Mouse (Mus musculus) E14TG2a.4 (cell line): Measurements from ENCODE around the gene Atp10a.

Experiments
- H3K27me3 ChIP-seq: 2 replicates; pipeline ENCODE4 v1.6.1; 2014; ENCODE audit warnings: low read length, control low read depth; ENCODE audit not compliant: insufficient read depth
- H3K36me3 ChIP-seq: 2 replicates; pipeline ENCODE4 v1.6.1; 2014; ENCODE audit warnings: low read length, control low read depth; ENCODE audit not compliant: insufficient read depth
- H3K4me1 ChIP-seq: replicated peaks from 2 replicates; pipeline ENCODE4 v1.6.1; 2014; ENCODE audit warnings: low read depth, low read length, control low read depth
- H3K4me3 ChIP-seq: replicated peaks from 2 replicates; pipeline ENCODE4 v1.5.1; 2014; ENCODE audit warnings: mild to moderate bottlenecking, low read length
- H3K9me3 ChIP-seq: 2 replicates; pipeline ENCODE4 v1.6.1; 2014; ENCODE audit warnings: low read length, control low read depth
- CTCF ChIP-seq: conservative IDR thresholded peaks from 2 replicates; pipeline ENCODE4 v1.5.1; 2014; ENCODE audit warnings: low read length
- NANOG ChIP-seq: IDR thresholded peaks from 2 replicates; pipeline ENCODE4 v1.6.1; 2014; ENCODE audit warnings: borderline replicate concordance, low read length, mixed read lengths
- POU5F1 ChIP-seq: IDR thresholded peaks from 2 replicates; pipeline ENCODE4 v1.6.1; 2014; ENCODE audit warnings: low read length, borderline replicate concordance

Atp10a gene

GRCm38 (mm10) chr7:58677111-58677805, 21.3 kb downstream of the Atp10a start:
- TF ChIP-seq CTCF (no peak), NANOG (no peak), POU5F1 (no peak)
- no peak overlapping the region for H3K4me3 ChIP-seq
- no peaks in the 10 kb centered on the region for H3K36me3 ChIP-seq
- H3K9me3 ChIP-seq, result no peaks in the 10 kb centered on the region
- no peaks in the 10 kb centered on the region for H3K27me3 ChIP-seq
- no peaks in the 10 kb centered on the region for H3K4me1 ChIP-seq

DNA sequence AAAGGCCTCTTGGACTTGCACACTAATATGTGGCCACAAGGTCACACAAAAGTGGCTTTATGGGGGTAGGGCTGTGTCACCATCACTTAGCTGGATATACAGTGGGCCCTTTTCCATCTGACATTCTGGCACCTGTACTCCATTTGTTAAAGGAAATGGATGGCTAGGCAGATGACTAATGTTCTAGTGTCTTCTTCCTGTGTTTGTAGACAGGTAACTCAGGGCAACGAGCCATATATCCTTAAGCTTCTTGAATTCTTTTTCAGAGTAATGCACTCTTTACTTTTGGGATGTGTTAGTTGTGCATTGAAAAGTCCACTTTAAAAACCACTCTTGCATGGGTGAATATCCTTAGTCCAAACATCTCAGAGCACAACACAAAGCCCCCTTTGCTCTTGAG, 30.0 kb downstream of the Atp10a start:
- no peaks in the 10 kb centered on the region for H3K36me3 ChIP-seq
- H3K4me1 ChIP-seq, result peaks cover 3% of the 10 kb centered on the region; the same call in 1 of the 2 replicates
- H3K27me3 ChIP-seq, result no peaks in the 10 kb centered on the region
- H3K9me3 ChIP-seq, result no peaks in the 10 kb centered on the region
- H3K4me3 ChIP-seq, result no peak overlapping the region
- TF ChIP-seq CTCF (no peak), NANOG (no peak)

DNA sequence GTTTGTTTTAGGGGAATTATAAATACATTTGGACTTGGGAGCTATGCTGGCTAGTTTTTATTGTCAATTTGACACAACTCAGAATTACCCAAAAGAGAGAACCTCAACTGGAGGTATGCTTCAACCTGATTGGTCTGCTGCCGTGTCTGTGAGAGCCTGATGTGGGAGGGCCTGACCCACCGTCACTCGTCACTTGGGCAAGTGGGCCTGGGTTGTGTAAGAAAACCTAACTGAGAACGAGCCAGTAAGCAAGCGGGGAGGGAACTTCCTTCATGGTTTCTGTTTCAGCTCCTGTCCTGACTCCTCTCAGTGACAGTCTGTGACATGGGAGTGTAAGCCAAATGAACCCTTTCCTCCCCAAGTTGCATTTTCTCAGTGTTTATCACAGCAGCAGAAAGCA, 30.6 kb downstream of the Atp10a start:
- Histone ChIP-seq H3K27me3 (no peaks in the 10 kb centered on the region), H3K4me1 (peaks cover 3% of the 10 kb centered on the region; the same call in 1 of the 2 replicates), H3K36me3 (no peaks in the 10 kb centered on the region), H3K9me3 (no peaks in the 10 kb centered on the region), H3K4me3 (no peak overlapping the region)
- TF ChIP-seq NANOG, result no peak
- TF ChIP-seq POU5F1, result no peak
- no peak for TF ChIP-seq CTCF

GRCm38 (mm10) chr7:58686997-58687396, 31.0 kb downstream of the Atp10a start:
- TF ChIP-seq NANOG (no peak), POU5F1 (no peak), CTCF (no peak)
- peaks cover 3% of the 10 kb centered on the region; the same call in 1 of the 2 replicates for H3K4me1 ChIP-seq
- no peaks in the 10 kb centered on the region for H3K36me3 ChIP-seq
- no peaks in the 10 kb centered on the region for H3K27me3 ChIP-seq
- H3K9me3 ChIP-seq, result no peaks in the 10 kb centered on the region
- no peak overlapping the region for H3K4me3 ChIP-seq

- Histone ChIP-seq H3K4me3 (no peak overlapping the region), H3K9me3 (no peaks in the 10 kb centered on the region), H3K36me3 (no peaks in the 10 kb centered on the region), H3K27me3 (no peaks in the 10 kb centered on the region), H3K4me1 (no peaks in the 10 kb centered on the region)
- TF ChIP-seq POU5F1, result no peak
- no peak for TF ChIP-seq CTCF
- TF ChIP-seq NANOG, result no peak
Measured at GRCm38 (mm10) chr7:58690069-58690923, 34.3 kb downstream of the Atp10a start.

DNA sequence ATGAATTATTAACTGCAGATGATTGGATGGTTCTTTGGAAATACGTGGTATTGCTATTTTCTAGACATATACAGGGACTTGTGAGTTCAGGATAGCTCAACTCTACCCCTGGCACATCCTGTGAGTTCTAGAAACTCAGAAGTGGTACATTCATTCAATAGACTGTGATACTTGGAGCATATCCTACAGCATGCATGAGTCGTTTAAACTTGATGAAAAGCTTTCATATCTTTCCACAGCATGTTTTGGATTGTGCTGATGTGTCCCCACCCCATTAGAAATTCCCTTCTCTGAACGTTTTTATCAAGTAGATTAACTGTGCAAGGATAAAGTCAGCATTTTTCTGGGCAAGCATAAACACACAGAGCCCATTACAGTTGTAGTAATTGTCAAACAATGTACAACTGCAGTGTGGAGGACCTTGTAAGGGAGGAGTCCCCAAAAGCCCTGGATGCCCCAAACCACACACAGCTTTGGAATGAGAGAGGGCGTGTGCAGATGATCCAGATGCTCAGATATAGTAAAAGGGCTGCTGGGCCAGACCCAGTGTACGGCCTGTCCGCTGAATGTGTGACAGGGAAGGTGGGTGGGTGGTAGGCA, 35.1 kb downstream of the Atp10a start:
- Histone ChIP-seq H3K9me3 (no peaks in the 10 kb centered on the region), H3K4me3 (no peak overlapping the region), H3K36me3 (no peaks in the 10 kb centered on the region), H3K4me1 (no peaks in the 10 kb centered on the region), H3K27me3 (no peaks in the 10 kb centered on the region)
- TF ChIP-seq POU5F1 (no peak), NANOG (no peak), CTCF (no peak)

- no peaks in the 10 kb centered on the region for H3K27me3 ChIP-seq
- H3K4me3 ChIP-seq, result no peak overlapping the region
- H3K4me1 ChIP-seq, result no peaks in the 10 kb centered on the region
- H3K9me3 ChIP-seq, result no peaks in the 10 kb centered on the region
- no peaks in the 10 kb centered on the region for H3K36me3 ChIP-seq
- TF ChIP-seq CTCF, result no peak
- no peak for TF ChIP-seq POU5F1
- TF ChIP-seq NANOG, result no peak
Measured at GRCm38 (mm10) chr7:58692704-58693103, 36.7 kb downstream of the Atp10a start.

GRCm38 (mm10) chr7:58693342-58693741, 37.4 kb downstream of the Atp10a start:
- Histone ChIP-seq H3K4me3 (no peak overlapping the region), H3K27me3 (no peaks in the 10 kb centered on the region), H3K36me3 (no peaks in the 10 kb centered on the region), H3K4me1 (no peaks in the 10 kb centered on the region), H3K9me3 (no peaks in the 10 kb centered on the region)
- no peak for TF ChIP-seq NANOG
- no peak for TF ChIP-seq POU5F1
- TF ChIP-seq CTCF, result no peak
